Mouse (Mus musculus) hindbrain, embryonic 16.5 days (tissue): ENCODE results near the gene Sult1a1. TPM values are rescaled to one million over a fixed set of nuclear protein-coding genes. Genes with fewer than 3 reads are reported as not detected.
A peak's percentile ranks its signal among the peaks of the same experiment; 100 is the strongest.

ENCODE experiments used
- ATAC-seq: fragments of 200-750 bp; cut with Nextera tagmentation; 2 replicates; pipeline ENCODE4 v1.8.0; 2017; ENCODE audit warnings: moderate TSS enrichment, moderate library complexity
- H3K27ac ChIP-seq: fragments of 300-500 bp; sonication (generic); 2 replicates; pipeline ENCODE4 v1.5.1; 2014; ENCODE audit warnings: low read depth, mild to moderate bottlenecking, control low read depth, low read length, moderate library complexity
- H3K27me3 ChIP-seq: fragments of 300-500 bp; sonication (generic); replicated peaks from 2 replicates; pipeline ENCODE4 v1.6.1; 2014; ENCODE audit warnings: low read length; ENCODE audit not compliant: control insufficient read depth, insufficient read depth
- H3K36me3 ChIP-seq: fragments of 300-500 bp; sonication (generic); 2 replicates; pipeline ENCODE4 v1.6.1; 2014; ENCODE audit warnings: mild to moderate bottlenecking, low read length, moderate library complexity, mixed read lengths; ENCODE audit not compliant: control insufficient read depth, insufficient read depth
- H3K4me1 ChIP-seq: fragments of 300-500 bp; sonication (generic); 2 replicates; pipeline ENCODE4 v1.6.1; 2014; ENCODE audit warnings: low read depth, low read length; ENCODE audit not compliant: control insufficient read depth, insufficient read depth
- H3K4me2 ChIP-seq: fragments of 300-500 bp; sonication (generic); 2 replicates; pipeline ENCODE4 v1.6.1; 2014; ENCODE audit warnings: mild to moderate bottlenecking, low read length, control low read depth, moderate library complexity
- H3K4me3 ChIP-seq: fragments of 300-500 bp; sonication (generic); 2 replicates; pipeline ENCODE4 v1.5.1; 2014; ENCODE audit warnings: mild to moderate bottlenecking, low read length, control low read depth, moderate library complexity
- H3K9ac ChIP-seq: fragments of 300-500 bp; sonication (generic); 2 replicates; pipeline ENCODE4 v1.6.1; 2014; ENCODE audit warnings: low read depth, mild to moderate bottlenecking, control low read depth, low read length, moderate library complexity
- H3K9me3 ChIP-seq: fragments of 300-500 bp; sonication (generic); 2 replicates; pipeline ENCODE4 v1.6.1; 2014; ENCODE audit warnings: mild to moderate bottlenecking, low read length, moderate library complexity; ENCODE audit not compliant: control insufficient read depth
- whole genome bisulfite sequencing: fragments of 180-500 bp; shearing (Covaris S2); extraction: QIAGEN DNeasy Blood & Tissue Kit; methylation state at CpG from one replicate; pipeline ENCODE4 v1.1.7; 2014; 5-methylcytosine and 5-hydroxymethylcytosine counted together
- polyA plus RNA-seq: library from polyadenylated mRNA; unstranded; fragments of >200 nt; fragmentation: Nextera tagmentation; extraction: Ambion mirVana; gene quantifications from 2 replicates; pipeline ENCODE4 v1.2.1, GENCODE M21; 2015

Sult1a1 gene
- polyA plus RNA-seq, 1 experiment from 2014 or later: 12.0 TPM

DNA sequence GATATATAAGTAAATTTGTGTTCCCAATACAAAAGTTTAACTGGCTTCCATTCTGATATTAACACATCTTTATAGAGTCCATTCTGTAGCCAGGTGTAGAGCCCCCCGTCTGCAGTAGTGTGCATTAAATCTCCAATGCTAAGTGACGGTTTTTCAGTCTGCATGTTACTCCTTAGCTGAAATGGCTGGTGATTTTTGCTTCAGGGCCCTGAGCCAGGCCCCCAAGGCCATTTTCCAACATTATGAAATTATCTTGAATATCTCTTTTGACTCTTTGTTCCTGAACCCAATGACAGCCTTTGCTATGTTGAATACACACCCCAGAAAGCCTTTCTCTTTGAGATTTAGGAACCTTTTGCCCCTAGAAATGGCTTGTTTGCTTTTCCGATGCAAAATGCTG, 16.5 kb downstream of the Sult1a1 start:
- Histone ChIP-seq H3K27me3 (no peaks in the 10 kb centered on the region), H3K27ac (no peak overlapping the region), H3K4me3 (no peak overlapping the region), H3K36me3 (peaks cover 3% of the 10 kb centered on the region; the same call in 1 of the 2 replicates), H3K4me2 (no peak overlapping the region), H3K9me3 (no peaks in the 10 kb centered on the region), H3K9ac (no peak overlapping the region), H3K4me1 (no peaks in the 10 kb centered on the region)
- 91% methylated on average over 3 of the region's 3 CpGs for WGBS
- no peak for ATAC-seq

GRCm38 (mm10) chr7:126657522-126657921, 18.7 kb downstream of the Sult1a1 start:
- Histone ChIP-seq H3K4me2 (no peak overlapping the region), H3K9me3 (no peaks in the 10 kb centered on the region), H3K4me3 (no peak overlapping the region), H3K27ac (no peak overlapping the region), H3K27me3 (no peaks in the 10 kb centered on the region), H3K4me1 (no peaks in the 10 kb centered on the region), H3K9ac (no peak overlapping the region), H3K36me3 (no peaks in the 10 kb centered on the region)
- 85% methylated on average over 1 of the region's 1 CpGs for WGBS
- ATAC-seq: no peak

DNA sequence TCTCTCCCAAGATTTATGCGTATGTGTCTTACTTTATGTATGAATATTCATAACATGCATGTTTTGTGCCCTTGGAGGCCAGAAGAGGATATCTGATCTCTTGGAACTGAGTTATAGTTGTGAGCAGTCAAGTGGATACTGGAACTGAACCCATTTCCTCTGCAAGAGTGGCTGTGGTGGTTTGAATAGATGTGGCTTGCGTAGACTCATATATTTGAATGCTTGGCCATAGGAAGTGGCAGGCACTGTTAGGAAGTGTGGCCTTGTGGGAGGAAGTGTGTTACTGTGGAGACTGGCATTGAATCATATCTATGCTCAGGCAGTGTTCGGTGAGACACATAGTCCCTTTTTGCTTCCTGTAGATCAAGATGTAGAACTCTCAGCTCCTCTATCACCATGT, 20.5 kb downstream of the Sult1a1 start:
- Histone ChIP-seq H3K4me1 (no peaks in the 10 kb centered on the region), H3K27me3 (no peaks in the 10 kb centered on the region), H3K27ac (no peak overlapping the region), H3K36me3 (no peaks in the 10 kb centered on the region), H3K9me3 (no peaks in the 10 kb centered on the region), H3K9ac (no peak overlapping the region), H3K4me3 (no peak overlapping the region), H3K4me2 (no peak overlapping the region)
- 87% methylated on average over 3 of the region's 3 CpGs for WGBS
- no peak for ATAC-seq

DNA sequence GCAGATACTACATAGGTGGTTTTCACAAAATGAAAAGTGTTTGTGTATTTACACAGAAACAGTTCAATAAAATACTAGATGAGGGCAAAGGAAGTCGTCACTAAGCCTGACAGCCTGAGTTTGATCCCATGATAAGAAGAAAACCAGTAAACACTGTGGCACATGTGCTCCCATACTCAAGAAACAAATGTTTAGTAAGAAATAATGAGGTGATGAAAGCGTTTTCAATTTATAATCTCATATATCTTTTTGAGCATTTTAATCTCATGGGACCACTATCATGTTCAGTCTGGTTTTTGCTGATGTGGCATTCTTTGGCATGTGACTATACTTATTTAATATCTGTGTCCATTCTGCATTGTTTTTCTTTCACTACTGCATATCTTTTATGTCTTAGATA, 22.2 kb downstream of the Sult1a1 start:
- H3K27me3 ChIP-seq: no peaks in the 10 kb centered on the region
- H3K4me1 ChIP-seq: peaks cover 6% of the 10 kb centered on the region
- H3K9ac ChIP-seq: no peak overlapping the region
- H3K27ac ChIP-seq: no peak overlapping the region
- no peaks in the 10 kb centered on the region for H3K9me3 ChIP-seq
- 83% methylated on average over 2 of the region's 2 CpGs for WGBS
- no peak overlapping the region for H3K4me2 ChIP-seq
- no peak overlapping the region for H3K4me3 ChIP-seq
- H3K36me3 ChIP-seq: no peaks in the 10 kb centered on the region
- ATAC-seq: no peak

GRCm38 (mm10) chr7:126650852-126651251, 25.4 kb downstream of the Sult1a1 start:
- Histone ChIP-seq H3K4me3 (no peak overlapping the region), H3K27ac (no peak overlapping the region), H3K9me3 (no peaks in the 10 kb centered on the region), H3K27me3 (no peaks in the 10 kb centered on the region), H3K9ac (no peak overlapping the region), H3K4me2 (no peak overlapping the region), H3K36me3 (no peaks in the 10 kb centered on the region), H3K4me1 (peaks cover 9% of the 10 kb centered on the region)
- no peak for ATAC-seq
- 94% methylated on average over 2 of the region's 2 CpGs for WGBS

DNA sequence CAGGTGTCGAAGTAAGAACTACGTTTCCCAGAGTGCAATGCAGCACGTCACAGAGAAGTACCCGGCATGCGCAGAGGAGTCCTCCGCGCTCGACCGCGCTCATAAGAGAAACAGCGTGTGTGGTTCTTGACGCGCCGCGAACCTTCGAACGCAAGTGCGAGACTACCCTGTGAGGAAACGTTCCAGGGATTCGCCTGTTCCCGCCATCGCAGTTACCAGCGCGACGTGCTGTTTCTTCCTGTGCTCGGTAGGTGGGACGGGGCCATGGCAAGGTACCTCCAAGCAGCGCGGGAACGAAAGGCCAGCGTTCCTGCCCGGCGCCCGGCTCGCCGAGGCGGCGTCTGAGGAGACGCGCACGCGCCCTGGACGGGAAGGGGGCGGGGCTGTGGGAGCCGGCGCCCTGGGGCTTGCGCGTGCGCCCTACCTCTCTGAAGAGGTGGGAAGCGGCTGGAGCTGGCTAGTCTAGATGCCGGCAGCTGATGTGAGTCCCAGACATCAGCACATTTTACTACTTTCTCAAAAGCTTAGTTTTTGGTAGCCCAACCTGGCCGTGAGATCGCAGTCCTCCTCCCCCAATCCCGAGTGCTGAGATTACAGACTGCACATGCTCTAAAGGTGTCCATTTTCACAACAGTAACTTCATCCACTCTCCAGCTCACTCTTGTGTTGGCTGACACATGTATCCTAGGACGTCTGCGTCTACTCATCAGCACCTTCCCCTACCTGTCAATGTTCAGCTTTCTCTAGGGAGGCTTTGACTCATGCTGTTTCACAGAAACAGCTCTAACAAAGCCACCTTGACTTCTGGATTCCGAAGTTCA, 26.8 kb downstream of the Sult1a1 start, which contains the start of gene Sgf29:
Sgf29 (plus strand) TSS at position 79 of the 821 bp plus-strand sequence.
- peak; percentile 99 for ATAC-seq
- H3K4me2 ChIP-seq: peak within 1 kb of the TSS; percentile 92
- no peaks in the 10 kb centered on the region for H3K36me3 ChIP-seq
- H3K4me1 ChIP-seq: peaks cover 9% of the 10 kb centered on the region
- WGBS: 1% methylated on average over 54 of the region's 57 CpGs
- no peaks in the 10 kb centered on the region for H3K27me3 ChIP-seq
- H3K4me3 ChIP-seq: peak within 1 kb of the TSS; percentile 73
- no peaks in the 10 kb centered on the region for H3K9me3 ChIP-seq
- H3K9ac ChIP-seq: peak within 1 kb of the TSS; percentile 82
- peak within 1 kb of the TSS; percentile 95 for H3K27ac ChIP-seq

- Histone ChIP-seq H3K36me3 (no peaks in the 10 kb centered on the region), H3K9me3 (no peaks in the 10 kb centered on the region), H3K27ac (peak overlapping the region; percentile 95; the same call in 1 of the 2 replicates), H3K4me2 (peak overlapping the region; percentile 92), H3K4me3 (peak overlapping the region; percentile 73), H3K4me1 (peaks cover 9% of the 10 kb centered on the region), H3K27me3 (no peaks in the 10 kb centered on the region), H3K9ac (peak overlapping the region; percentile 82; the same call in 1 of the 2 replicates)
- WGBS: 81% methylated on average over 4 of the region's 4 CpGs
- ATAC-seq: no peak
Observed at GRCm38 (mm10) chr7:126648486-126648885, 27.7 kb downstream of the Sult1a1 start.

DNA sequence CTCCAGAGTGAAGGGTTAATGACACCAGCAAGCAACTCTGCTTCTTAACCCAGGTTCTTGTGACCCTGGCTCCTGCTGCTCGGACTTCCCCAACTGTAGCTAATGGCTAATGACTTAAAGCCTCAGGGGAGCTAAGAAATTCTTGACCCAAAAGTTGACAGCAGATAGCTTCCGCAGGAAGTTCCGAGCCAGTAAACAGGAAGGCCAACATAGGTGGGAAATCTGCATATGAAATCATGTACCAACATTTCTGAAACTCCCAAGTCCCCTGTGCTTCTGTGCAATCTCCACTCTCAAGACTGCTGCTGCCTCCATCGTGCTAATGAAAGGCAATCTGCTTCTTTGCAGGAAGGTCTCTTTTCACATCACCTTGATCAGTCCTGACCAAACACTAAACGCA, 30.5 kb downstream of the Sult1a1 start:
- H3K27ac ChIP-seq: no peak overlapping the region
- H3K4me1 ChIP-seq: peaks cover 9% of the 10 kb centered on the region
- no peak for ATAC-seq
- no peaks in the 10 kb centered on the region for H3K27me3 ChIP-seq
- H3K4me3 ChIP-seq: no peak overlapping the region
- no peaks in the 10 kb centered on the region for H3K9me3 ChIP-seq
- no peak overlapping the region for H3K9ac ChIP-seq
- no peak overlapping the region for H3K4me2 ChIP-seq
- no peaks in the 10 kb centered on the region for H3K36me3 ChIP-seq
- 66% methylated on average over 5 of the region's 5 CpGs for WGBS

DNA sequence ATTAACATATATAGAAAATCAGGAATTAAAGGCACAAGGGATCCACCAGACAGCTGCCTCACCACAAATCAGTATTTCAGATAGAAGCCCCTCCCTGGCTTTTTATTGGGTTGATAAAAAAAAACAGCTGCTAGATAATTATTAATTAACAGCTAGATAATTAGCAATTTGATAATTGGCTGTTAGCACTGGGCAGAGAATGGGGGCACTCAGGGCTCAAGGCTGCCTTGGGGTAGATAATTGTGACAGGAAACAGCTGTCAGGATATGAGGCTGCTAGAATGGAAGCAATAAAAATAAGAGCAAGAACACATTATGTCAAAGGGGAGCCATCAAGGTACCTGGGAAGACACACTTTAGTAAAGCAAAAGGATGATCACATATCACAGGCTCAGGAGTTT, 31.3 kb downstream of the Sult1a1 start:
- Histone ChIP-seq H3K4me2 (no peak overlapping the region), H3K9me3 (no peaks in the 10 kb centered on the region), H3K9ac (no peak overlapping the region), H3K4me1 (peaks cover 6% of the 10 kb centered on the region), H3K27me3 (no peaks in the 10 kb centered on the region), H3K4me3 (no peak overlapping the region), H3K27ac (no peak overlapping the region), H3K36me3 (no peaks in the 10 kb centered on the region)
- no peak for ATAC-seq
